Mouse (Mus musculus): ENCODE data around the gene Pgpep1l.

Pgpep1l gene

DNA sequence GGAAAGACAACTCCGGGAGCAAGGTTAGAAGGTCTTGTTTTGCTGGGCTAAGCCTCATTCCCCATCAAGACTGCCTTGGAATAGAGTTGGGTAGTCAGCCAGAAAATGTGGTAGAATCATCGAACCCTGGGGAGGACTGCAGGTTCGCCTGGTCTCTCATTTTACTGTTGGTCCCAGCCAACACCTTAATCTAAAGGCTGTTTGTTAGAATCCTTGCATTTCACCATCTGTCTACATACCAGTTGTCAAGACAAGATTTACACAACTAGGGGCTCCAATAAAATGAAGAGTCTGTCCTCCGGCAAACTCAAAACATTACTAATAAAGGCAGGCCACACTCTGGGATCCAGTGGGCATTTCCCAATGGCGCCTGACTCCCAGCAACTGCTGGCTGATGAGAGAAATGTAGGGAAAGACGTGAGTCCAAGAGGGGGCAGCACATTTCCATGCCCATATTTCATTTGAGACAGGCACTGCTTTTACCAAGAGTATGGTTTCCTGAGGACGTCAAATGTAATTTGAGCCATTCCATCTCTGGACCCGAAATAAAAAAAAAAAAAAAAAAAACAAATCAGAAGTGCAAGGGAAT, 1.3 kb downstream of the Pgpep1l start:
- no peak for DNase-seq (ENCODE audit: inconsistent age in 2 of 2, low spot score in 1 of 2)

DNA sequence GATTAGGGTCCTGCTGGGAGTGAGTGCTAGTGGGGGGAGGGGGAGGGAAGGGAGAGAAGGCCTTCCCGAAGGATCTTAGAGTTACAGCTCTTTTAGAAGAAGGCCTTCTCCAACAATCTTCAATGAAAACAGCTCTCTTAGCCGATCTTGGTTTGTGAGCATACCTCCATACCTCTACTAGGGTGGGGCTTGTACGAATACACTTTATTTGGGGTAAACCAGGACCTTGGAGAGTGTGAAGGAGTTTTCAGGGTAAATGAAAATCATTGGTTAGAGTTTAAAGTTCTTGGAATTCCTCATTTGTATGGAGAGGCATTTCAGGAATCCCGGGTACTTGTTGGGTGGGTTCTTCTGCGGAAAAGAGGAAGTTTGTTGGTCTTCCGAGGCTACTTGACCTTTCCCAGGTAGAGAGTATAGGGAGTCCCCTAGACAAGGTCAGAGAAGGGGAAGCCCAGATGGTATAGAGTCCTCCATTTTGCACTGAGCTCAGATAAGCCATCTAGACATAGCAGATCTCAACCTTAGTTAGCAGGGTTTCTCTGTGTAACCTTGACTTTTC, 4.4 kb downstream of the Pgpep1l start:
- DNase-seq (ENCODE audit: inconsistent age in 2 of 2, low spot score in 1 of 2), result no peak

DNA sequence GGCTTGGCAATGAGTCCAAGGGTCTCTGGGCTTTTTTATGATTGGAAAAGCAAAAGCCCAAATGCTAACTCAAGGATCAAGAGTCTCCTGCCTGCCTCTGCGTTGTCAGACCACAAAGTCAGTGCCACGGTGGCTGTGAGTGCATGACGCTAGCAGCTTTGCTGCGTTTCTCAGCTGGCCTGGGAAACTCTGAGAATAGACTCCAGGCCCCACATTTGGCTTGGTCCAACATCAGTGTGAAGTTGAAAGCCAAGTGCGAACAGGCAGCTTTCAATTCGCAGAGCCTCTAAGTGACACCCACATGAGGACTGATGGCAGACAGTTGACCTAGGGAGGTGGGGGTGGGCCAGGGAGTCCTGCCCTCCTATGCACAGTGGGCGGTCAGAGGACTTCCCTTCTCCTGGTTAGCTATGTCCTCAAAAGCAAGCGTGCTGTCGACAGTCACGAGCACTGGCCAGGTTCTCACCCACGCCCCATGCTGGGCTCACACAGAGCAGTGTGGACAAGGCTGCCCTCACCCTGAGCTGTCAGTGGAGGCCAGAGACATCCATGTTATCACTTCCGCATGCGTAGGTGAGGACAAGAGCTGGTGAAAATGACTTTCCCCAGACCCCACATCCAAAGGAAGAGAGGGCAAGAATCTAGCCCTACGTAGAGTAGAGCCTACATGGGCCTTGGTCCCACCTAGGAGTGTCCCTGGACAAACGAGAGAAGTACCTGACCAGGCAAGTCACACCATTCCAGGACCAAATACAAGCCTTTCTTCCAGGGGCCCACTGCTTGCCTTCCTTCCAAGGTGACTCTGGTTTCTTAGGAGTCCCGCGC, 5.5 kb downstream of the Pgpep1l start:
- no peak for DNase-seq (ENCODE audit: inconsistent age in 2 of 2, low spot score in 1 of 2)

DNA sequence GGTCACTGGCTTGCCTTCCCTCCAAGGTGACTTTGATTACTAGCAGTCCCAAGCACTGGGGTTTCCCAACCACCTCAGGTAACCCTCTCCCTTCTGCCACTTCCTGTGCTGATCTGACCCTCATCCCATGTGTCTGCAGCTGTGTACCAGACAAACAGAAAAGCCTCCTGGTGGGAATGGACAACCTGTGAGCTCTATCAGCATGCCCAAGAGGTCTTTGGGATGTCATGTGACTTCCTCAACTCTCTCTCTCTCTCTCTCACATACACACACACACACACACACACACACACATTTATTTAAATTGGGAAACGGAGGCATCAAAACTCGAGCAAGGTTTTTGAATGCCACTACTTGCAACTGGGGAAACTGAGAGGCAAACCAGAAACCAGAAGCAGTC, 6.3 kb downstream of the Pgpep1l start:
- DNase-seq (ENCODE audit: inconsistent age in 2 of 2, low spot score in 1 of 2), result no peak

DNA sequence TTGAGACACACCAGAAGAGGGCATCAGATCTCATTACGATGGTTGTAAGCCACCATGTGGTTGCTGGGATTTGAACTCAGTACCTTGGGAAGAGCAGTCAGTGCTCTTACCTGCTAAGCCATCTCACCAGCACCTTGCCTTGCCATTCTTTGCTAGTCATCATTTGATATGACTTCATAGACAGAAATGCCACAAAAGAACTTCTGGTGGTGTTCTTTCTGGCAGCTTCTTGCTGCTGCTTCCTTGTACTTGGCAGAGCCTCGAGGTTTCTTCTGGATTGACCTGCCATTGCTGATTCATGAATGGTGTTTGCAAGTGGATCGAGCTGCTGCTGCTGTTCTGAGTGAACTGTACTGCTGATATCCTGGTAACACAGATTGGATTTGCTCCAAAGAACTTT, 13.1 kb downstream of the Pgpep1l start:
- DNase-seq (ENCODE audit: inconsistent age in 2 of 2, low spot score in 1 of 2), result no peak

DNA sequence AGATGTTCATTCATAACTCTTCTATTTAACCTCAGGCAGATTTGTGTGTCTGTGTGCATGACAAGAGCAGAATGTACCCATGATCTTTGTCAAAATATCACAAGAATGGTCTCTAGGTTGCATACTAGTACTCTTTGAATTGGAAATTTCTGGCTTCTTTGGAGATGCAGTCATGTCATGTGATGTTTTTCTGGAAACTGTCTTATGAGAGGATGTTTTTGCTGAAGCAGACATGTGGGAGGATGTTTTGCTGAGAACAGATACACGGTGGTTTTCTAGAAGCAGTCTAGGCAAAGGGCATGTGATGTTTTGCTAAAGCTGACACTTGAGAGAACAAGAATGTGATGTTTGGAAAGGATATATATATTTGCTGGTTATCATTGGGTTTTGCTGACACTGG, 13.6 kb downstream of the Pgpep1l start:
- no peak for DNase-seq (ENCODE audit: inconsistent age in 2 of 2, low spot score in 1 of 2)

DNA sequence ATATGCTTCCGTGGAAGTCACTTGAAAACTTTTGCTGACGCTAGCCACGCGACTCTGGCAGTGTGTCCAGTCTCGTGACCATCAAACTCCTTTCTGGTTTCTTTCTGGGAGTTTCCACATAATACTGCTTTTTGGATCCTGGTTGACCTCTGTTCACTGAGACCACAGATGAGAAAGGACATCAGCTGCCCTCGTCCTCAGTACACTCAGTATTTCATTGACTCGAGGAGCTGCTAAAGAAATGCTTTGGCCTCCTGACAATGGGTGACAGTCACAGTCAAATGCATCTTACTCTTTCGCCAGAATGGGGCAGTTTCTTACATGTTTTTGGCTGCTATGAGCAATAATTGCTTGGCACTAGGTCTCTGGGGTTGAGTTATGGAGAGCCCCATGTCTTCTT, 17.8 kb downstream of the Pgpep1l start:
- no peak for DNase-seq (ENCODE audit: inconsistent age in 2 of 2, low spot score in 1 of 2)

DNA sequence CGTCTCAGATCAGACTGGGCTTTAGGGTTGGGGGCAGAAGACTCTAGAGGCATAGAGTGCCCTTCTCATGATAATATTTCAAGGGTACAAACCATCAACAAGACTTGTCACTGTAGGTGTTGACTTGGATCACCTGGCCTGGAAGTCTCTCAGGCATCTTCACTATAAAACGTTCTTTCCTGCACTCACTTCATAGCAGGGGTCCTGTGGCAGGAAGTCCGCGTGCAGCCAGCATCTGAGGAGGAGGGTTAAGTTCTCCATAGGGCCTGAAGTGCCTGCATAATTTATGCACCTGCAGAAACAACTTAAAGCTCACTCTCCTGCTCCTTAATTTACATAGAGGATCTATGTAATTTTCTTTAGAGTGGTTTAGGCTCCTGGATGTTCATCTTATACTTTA, 18.4 kb downstream of the Pgpep1l start:
- DNase-seq (ENCODE audit: inconsistent age in 2 of 2, low spot score in 1 of 2), result no peak

DNA sequence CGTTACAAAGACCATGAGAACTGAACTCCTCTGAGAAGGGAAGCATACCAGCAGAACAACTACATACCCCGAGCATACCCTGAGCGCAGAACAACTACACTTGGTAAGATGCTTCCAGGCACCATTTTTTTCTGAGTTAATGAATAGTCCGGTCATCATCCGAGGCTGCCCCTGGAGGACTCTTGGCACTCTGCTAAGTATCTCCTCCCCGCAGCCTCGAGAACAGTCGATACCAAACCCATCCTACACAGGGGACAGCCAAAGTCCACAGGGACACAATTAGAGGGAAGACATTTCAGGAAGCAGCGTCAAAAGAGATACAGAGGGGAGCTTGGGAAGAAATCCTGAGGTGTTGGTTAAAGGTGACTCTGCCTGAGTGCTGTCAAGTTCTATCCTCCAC, 22.8 kb downstream of the Pgpep1l start:
- DNase-seq (ENCODE audit: inconsistent age in 2 of 2, low spot score in 1 of 2), result no peak

DNA sequence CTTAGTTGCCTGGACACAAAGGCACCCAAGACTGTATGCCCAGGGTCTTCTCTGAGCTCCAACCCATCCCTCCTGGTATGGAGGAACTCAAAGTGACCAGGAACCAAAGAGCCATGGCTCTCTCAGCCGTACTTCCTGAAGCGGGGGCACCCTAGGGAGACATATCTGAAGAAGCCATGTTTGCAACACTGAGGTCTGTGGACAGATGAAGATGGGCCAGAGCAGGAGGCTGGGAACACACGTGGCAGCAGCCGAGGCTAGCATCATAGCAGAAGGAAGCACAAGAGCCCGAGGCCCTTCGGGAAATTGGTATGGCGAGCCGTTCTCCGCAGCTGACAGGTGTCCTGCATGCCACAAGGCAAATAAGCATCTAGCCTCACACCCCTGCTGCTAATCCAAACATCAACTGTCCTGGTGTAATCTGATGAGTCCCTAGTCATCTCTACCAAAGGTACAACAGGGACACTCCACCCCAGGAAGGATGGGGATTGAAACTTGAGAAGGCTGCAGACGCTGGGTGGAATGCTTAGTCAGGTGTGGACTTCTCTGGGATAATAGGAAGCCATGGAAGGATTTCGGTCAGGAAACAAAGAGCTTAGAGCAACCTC, 24.7 kb downstream of the Pgpep1l start:
- DNase-seq (ENCODE audit: inconsistent age in 2 of 2, low spot score in 1 of 2), result no peak

DNA sequence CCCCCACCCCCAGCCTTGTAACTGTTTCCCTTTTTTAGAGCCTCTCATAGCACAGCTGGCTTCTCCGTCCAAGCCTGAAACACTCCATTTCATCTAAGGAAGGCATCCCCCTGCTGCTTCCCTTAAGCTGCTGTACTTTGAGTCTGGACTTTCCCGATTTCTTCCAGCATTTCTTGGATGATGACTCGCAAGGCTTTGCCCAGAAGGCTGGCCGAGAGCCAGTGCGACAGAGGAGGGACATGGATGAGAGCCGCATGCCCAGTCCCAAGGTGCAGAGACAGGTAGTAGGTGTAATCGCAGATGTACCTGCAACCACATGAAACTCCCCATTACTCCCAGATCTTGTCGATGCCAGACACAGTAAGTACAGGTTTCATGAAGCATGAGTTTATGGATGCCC, 27.2 kb downstream of the Pgpep1l start:
- no peak for DNase-seq (ENCODE audit: inconsistent age in 2 of 2, low spot score in 1 of 2)

DNA sequence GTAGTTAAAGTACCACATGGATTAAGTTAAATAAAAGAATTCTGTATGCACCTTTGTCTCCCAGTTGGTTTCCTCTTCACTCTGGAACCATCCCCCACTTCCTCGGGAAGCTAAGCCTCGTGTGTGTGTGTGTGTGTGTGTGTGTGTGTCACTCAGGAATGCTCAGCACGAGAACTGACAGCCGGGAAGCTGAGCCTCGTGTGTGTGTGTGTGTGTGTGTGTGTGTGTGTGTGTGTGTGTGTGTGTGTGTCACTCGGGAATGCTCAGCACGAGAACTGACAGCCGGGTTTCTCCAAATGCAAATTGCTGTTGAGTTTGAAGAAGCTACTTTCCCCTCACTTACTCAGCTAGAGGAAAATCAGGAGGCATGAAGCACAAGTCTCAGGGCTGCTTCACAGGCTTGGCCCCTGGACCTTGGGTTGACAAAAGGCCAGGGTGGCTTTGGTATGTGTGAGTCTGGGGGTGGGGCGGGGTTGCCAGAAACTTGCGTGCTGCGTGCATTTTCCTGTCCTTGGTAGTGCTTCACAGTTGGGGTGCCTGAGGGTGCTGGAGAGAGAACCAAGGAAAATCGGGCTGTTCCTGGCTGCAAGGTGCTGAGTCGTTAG, 30.3 kb downstream of the Pgpep1l start:
- DNase-seq (ENCODE audit: inconsistent age in 2 of 2, low spot score in 1 of 2), result peak; percentile 24 to 58

DNA sequence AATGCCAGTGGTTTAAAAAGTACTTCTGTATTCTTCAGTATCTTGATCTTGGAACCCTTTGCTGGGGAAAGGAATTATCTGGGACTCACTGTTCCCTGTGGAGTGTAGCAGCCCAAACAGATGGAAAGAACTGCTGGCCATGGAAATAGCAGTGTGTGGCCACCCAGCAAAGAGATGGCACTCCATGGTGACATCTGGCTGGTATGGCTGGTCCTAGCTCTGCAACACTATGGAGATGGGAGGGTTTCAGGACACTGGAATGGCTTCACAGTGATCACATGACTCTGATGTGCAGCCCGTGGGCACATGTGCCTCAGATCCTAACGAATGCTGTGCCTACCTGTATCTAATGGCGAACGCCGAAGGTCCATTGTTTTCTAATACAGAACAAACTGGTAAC, 31.5 kb downstream of the Pgpep1l start:
- no peak for DNase-seq (ENCODE audit: inconsistent age in 2 of 2, low spot score in 1 of 2)

DNA sequence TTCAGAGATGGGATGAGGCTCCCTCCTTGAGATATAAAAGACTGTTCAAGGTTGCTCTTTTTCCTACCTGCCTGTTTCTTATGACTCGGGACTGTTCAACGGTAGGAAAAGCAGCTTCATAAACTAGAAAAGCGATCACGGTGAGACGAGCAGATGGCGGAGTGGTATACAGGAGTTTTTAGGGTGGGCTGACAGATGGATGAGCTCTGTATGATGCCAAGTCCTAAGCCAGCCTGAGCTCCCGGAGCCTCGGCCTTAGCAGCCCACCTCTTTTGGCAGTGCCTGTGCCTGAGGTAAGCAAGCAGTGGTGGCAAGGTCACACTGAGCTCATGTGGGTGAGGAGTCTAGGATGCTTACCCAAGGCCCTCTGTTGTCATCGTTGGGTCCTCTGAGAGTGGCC, 33.2 kb downstream of the Pgpep1l start:
- DNase-seq (ENCODE audit: inconsistent age in 2 of 2, low spot score in 1 of 2), result no peak

DNA sequence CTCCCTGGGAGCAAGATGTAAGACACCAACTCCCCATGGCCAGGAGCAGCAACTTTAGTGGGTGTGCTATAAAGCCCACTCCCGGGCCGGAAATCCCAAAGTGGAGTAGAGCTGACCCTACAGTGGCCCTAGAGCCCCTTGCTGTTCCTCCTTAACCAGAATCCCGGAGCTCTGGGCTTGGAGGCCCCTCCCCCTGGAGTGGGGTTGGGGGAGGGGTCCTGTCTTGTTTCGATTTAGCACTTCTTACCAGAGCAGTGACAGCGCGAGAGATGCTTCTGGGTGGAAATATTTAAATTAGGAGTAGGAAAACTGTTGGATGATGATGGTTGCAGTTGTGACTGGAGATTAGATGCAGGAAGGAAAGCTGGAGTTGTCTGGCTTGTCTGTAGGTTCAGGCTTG, 35.5 kb downstream of the Pgpep1l start:
- DNase-seq (ENCODE audit: inconsistent age in 2 of 2, low spot score in 1 of 2), result no peak

DNA sequence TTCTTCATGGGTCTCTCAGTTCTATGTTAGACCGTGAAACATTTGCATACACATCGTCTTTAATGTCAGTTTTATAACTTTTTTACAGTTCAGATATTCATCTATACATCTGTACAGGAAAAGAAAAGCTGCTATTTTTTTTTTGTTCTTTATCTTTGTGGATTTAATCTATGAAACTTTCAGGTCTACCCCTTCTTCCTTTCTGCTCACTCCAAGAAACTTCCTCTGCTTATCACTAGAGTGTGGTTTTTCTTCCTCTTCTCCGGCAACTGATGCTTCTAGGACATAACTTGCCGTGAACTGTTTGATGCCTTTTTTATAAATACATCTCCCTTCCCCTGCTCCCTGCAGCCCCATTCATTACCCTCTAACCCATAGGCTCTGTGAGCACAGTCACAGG, 36.4 kb downstream of the Pgpep1l start:
- DNase-seq (ENCODE audit: inconsistent age in 2 of 2, low spot score in 1 of 2), result no peak

DNA sequence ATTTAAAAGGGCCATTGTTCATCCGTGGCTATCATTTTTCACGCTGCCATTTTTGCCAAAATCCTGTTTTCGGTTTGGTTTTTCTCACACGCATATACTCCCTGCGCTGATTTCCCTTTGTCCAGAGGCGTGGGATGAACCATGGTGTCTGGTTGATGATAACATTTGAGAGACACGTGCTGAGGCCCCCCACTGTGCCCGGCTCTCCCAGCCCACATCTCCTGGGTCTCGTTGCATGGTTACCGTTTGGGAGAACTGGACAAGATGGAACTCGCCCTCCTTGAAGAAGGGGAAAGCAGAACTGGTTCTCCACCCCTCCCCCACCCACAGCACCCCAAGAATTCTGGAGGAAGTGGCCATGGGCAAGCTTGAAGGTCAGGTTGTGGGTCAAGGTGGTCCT, 37.0 kb downstream of the Pgpep1l start:
- no peak for DNase-seq (ENCODE audit: inconsistent age in 2 of 2, low spot score in 1 of 2)

DNA sequence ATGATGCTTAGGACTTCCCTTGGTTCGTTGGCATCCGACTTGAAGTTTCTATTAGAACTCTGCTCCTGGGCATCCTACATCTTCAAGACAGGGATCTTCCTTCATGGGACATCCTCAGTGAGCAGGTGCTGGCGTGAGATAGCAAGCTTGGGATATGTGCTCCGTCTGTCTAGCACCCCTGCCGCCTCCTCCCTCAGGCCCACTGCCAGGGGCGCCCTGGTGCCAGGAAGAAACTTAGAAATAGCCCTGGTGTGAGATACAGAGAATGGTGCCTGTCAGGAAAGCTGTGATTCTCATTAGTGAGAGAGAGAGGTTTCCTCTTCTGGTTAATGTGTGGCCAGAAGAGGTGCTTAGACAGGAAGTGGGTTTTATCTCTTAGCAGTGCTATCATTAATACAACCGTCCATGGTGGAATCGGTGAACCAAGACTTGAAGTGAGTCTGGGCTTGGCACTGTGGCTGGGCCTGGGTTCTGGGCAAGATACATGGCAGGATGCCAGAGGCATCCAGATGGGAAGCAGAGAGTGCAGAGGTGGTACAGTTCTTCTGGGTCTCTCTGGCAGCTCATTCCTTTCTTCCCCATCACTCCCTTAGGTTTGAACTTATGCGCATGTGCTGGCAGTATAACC, 38.5 kb downstream of the Pgpep1l start:
- DNase-seq (ENCODE audit: inconsistent age in 2 of 2, low spot score in 1 of 2), result no peak

DNA sequence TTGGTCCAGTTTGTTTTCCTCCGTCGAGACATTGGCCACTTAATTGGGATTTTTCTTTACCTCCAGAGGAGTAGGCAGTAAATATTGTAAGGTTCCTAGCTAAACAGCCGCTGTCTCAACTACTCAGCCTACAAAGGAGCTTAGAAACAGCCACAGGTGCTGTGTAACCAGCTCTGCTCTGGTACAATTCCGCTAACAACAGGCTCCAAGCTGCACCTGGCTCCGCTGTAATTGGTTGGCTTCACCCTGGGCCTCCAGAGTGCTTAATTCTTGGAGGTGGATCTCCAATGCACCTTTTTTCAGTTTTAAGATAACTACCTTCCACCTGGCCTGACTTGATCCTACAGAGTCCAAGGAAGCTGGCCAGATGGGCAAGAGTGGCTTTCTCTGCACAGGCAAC, 40.0 kb downstream of the Pgpep1l start:
- DNase-seq (ENCODE audit: inconsistent age in 2 of 2, low spot score in 1 of 2), result no peak

DNA sequence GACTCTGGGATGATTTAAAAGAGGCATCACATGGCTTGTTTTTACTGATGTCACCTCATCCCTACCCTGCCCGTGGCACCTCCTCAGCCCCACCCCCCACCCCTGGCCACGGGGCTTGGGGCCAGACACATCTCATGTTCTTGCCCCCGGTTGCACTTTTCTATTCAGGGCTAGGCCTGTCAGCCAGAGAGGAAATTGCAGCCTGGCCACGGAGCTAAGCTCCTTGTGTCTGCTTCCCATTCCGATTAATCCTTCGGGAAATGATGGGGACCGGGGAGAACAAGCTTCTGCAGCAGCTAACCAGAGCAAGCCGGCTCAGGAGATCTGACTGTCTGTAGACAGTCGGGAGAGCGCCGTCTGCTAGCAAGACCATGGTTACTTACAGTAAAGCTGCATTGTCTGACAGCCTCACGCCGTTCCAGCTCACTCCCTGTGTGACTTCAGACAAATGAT, 40.7 kb downstream of the Pgpep1l start:
- peak; percentile 29 to 56 for DNase-seq (ENCODE audit: inconsistent age in 2 of 2, low spot score in 1 of 2)

DNA sequence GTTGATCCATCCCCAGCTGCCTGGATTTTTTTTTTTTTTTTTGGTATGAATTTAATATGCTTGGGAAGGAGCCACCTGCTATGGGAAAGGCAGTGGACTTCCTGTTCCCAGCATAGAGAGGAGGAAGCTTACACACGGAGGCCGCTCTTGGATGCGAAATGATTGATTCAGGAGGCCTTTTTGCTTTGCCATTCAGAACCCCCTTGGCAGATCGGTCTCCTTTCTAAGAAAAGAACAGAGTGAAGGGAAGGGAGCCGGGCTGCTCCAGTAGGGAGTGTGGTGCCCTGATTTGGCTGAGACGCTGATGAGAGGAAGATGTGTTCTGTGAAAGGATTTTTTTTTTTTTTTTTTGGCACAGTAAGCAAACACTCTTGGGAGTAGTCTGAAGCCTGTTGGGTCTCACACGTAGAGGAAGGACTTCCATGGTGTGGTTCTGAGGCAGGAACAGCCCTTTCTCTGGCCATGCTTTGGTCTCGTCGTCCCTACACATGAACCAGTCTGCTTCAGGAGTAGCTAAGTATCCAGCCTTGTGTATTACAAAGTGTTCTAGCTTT, 42.3 kb downstream of the Pgpep1l start:
- DNase-seq (ENCODE audit: inconsistent age in 2 of 2, low spot score in 1 of 2), result no peak
